Mouse (Mus musculus): ENCODE measurements around the gene Mfsd4a.
A peak's percentile ranks its signal among the peaks of the same experiment; 100 is the strongest.

Mfsd4a gene

DNA sequence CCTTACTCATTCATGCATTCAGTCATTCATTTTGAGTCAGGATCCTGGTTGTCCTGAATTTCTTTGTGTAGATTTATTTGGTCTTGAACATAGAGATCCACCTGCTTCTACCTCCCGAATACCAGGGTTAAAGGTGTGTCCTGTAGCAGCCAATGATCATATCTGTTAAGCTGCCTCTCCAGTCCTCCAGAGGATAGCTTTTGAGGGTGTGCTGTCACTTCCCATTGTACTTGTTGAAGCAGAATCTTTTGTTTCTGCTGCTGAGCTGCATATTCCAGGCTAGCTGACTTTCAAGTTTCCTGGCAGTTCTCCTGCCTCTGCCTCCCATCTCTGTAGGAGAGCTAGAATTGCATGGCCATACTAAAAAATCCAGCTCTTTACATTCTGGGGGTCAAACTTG is 51.2 kb downstream of the Mfsd4a start:
- no peak for DNase-seq (ENCODE audit: low read depth, low spot score)

DNA sequence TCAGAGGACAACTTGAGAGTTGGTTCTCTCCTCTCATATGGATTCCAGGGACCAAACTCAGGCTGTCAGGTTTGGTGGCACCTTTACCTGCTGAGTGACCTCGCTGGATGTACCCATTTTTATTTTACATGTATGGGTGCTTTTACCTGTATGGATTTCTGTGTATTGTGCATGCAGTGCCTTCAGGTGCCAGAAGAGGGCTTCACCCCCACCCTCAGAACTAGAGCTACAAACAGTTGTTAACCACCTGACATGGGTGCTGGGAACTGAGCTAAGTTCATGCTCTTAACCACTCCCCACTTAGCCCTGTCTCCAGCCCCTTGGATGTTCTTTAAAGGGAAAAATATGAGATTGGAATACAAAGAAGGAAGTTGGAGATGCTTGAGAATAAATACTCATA is 53.1 kb downstream of the Mfsd4a start:
- peak; percentile 52 for DNase-seq (ENCODE audit: low read depth, low spot score)

DNA sequence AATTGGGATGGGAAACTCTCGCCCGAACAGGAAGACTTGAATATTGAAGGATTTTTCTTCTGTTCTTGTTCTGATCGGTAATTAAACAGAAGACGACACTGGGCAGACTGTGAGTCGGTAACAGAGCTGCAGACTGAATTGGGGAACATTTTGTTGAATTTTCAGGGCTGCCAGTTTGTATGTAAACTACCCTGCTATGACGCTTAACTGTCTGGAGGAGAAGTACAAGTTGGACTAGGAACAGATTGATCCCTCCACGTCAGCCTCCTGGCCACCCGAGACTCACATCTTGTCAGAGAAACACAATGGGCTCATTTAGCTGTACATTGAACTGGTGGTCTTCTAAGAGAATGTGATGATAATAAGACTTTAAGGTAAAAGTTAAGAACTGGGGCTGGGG is 55.0 kb downstream of the Mfsd4a start:
- no peak for DNase-seq (ENCODE audit: low read depth, low spot score)

DNA sequence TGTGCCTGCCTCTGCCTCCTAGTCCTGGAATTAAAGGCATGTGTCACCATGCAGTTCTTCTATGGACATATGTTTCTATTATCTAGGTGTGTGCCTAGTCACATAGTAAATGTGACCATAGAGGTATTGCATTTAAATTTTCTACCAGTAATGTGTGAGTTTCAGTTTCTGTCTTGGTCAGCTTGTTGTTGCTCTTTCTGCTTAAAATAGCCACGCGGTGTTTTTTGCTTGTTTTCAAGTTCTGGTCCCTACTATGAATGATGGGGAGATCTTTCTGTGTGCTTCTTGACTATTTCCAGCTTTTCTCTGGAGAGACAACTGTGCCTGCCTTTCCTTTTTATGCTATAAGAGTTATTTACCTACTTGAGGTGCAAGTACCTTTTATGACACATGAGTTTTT is 56.1 kb downstream of the Mfsd4a start:
- DNase-seq (ENCODE audit: low read depth, low spot score) = peak; percentile 54

DNA sequence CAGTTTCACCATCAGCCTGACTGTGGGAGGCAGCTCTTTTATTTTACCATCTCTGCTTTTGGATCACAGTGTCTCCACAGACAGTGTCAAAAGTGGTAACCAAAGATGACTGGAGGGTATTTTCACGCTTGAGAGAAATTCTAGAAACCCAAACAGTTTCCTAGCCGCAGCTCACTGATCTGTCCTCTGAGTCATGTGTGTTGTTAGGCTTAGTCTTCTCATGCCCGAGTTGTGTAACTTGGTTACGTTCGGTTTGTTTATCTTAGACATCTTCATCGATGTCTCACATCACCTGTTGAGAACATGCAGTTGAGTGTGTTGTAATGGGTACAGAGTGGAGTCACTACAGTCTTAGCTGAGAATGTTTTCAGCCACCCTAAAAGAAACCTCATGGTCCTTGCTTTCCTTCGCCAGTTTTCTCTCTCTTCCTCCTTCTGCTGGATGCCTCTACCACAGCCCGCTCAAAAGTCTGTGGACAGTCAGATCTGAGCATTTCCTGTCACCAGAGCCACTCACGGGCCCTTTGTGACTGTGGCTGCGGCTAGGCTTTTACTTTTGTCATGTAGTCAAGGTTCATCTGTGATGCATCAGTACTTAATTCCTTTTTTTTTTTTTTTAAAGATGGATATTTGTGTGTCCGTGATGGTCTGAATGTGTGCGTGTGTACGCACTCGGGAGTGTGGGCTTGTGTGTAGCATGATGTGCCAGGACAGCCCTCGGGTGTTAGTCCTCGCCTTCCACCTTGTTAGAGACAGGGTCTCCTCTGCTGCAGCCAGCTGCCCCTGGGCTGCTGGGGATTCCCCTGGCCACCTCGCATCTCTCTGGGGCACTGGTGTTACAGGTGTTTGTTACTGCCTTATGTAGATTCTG is 57.0 kb downstream of the Mfsd4a start:
- peak; percentile 88 for DNase-seq (ENCODE audit: low read depth, low spot score)

DNA sequence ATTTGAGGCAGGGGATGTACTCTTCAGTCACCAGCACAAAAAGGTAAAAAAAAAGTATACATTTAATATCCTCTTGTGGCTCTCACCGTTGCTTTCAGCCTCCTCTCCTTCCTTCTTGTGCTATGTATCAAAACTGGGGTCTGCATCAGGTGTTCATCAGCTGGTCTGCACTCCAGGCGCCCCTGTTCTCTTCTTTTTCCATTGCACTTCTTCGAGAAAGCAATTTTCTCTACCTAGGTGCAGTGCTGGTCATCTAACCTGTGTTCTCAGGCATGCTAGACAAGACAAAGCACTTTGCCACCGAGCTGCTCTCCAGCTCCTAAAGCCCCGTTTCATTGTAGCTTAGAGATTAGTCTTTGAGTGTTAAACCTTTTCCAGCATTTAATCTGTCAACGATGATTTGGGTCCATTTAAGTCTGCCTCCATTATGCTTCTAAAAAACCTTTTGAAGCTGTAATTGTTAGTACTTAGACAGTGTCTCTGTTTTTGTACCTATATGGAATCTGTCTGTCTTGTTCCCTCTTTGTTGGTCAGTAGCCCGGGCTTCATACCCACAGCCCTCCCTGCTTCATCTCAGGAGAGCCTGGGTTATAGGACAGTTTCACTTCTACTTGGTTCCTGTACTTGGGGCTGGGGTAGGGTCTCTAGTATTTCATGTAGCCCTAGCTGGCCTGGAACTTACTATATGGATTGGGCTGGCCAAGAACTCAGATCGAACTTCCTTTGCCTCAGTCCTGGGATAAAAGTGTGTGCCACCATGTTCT is 58.8 kb downstream of the Mfsd4a start:
- no peak for DNase-seq (ENCODE audit: low read depth, low spot score)

DNA sequence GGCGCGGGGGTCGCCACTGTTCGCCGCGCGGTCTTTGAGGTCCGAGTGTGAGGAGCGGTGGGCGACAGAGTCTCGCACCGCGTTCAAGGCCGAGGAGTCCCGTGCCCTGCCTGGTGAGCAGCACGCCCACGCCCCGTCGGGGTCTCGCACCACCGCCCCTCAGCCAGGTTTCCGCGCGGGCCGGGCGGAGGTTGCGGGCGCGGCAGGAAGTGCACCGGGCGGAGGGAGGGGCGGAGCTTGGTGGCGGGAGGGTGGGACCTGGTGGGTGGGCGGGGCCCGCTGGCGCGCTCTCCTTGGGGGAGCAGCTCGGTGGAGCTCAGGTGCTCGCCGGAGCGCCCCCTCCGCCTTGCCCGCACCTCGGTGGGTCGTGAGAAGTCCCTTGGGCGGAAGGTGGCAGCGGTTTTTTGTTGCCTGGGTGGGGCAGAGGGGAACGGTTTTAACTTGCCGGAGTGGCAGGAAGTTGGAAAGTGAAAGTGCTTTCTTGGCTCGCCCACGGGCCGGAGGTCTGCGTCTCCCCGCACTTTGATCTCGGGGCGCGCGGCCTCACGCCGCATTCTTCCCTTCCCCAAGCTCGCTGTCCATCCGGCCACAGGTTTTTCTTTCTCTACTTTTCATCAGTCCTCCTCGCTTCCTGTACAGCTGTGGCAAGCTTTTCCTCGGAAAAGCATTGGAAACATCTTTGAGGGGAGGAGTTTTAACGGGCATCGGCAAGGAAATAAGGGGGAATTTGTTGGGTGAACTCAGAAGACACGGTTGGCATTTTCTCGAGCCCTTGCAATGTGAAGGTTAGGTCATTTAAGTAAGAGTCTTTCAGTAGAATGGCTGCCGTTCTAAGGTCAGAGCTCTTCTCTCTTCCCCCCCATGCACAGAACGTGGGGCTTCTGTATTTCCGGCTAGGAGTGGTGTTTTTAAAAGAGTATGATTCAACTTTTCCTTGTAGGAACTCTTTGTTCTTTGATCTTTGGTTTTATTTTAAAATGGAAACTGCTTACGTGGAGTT is 59.7 kb downstream of the Mfsd4a start:
- peak; percentile 97 for DNase-seq (ENCODE audit: low read depth, low spot score)

DNA sequence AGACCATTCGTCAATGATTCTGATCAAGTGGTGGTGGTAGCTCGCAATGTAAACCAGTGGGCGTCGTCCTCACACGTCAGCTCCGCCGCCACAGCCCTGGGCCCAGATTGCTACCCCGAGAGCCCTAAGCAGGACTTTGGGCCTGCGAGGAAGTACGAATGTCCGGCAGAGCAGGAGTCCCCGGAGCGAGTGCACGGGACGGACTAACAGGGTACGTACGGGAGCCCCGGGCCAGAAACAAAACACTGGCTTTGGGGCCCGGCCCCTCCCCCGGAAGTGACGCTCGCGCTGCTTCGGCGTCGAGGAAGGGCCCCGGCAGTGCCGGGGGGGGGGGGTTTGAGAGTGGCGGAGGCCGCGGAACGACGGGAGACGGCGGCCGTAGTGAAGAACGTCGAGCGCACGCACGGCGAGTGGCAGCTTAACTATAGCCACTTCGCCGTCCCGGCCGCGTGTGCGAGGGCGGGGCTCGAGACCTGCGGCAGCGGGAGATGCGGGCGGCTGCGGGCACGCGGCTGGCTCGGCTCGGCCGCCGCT is 60.5 kb downstream of the Mfsd4a start, which contains the start of gene Elk4:
Gene Elk4, plus strand, starts transcription at position 326 of the 534 bp plus-strand sequence.
- peak; percentile 95 for DNase-seq (ENCODE audit: low read depth, low spot score)

DNA sequence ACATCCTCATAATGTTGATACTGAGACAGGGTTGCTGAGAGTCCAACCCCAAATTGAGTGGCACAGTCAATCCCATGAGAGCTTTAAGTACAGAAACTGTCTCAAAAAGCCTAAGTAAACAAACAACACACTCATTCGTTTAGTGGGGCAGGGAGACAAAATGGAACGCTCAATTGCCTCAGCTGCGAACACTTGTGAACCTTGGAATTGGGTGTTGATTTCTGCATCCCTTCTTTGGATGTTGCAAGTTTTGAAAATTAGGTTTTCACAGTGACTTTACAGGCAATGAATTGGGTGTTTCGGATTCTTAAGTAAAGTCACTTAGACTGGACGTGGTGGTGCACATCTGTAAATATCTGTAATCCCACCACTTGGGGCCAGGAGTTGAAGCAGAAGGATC is 61.1 kb downstream of the Mfsd4a start:
- DNase-seq (ENCODE audit: low read depth, low spot score) = no peak

DNA sequence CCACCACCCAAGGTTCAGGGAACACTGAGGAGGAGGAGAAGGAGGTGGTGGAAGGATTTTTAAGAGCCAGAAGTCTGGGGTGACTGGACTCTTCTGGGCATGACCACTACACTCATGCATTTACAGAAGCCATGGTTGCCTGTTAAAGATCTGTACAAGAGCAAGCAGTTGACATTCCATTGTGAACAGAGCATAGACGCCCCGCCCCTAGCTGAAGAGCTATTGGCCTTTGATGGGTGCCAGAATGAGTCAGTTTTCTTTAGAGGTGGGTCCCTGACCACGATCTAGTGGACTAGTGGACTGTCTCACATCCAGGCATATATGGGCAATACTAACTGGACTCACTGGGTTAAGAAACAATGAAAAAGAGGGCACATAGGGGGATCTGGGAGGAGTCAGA is 61.8 kb downstream of the Mfsd4a start:
- no peak for DNase-seq (ENCODE audit: low read depth, low spot score)

DNA sequence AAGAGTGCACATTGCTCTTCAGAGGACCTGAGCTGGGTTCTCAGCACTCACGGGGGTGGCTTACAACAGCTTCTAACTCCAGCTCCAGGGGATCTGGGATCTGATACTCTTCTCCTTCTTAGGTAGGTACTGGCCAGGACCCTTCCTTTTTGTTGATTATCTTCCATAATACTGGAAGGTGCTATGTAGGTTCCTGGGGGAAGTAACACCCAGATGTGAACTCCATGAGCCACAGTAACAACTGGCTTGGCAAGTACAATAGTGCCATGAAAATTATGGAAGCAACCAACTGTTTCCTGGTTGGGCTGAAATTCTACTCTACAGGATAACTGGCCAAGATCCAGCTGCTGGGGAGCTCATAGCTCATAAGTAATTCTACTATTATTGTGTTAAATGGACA is 62.4 kb downstream of the Mfsd4a start:
- DNase-seq (ENCODE audit: low read depth, low spot score) = no peak

DNA sequence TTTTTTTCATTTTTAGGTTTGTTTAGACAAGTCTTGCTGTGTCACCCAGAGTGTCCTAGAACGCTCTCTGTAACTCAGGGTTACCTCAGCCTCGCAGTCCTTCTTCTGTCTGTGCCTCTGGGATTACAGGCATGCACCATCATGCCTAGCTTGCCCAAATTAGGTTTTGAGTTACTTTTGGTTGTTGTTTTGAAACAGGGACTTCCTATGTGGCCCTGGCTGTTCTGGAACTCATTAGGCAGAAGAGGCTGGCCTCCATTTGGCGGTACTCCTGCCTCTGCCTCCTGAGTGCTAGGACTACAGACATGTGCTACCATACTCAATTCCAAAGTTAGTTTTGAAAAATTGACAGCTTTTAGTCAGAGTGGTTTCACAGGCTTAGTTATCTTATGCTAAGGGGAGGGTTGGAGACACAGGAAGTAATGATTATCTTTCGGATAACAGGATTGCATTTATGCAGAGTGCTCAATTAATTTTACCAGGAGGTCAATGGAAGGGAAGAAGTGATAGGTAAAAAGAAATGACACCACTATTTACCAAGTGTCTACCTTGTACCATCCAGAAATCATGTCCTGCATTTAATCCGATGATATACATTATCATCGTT is 63.2 kb downstream of the Mfsd4a start:
- peak; percentile 23 for DNase-seq (ENCODE audit: low read depth, low spot score)

DNA sequence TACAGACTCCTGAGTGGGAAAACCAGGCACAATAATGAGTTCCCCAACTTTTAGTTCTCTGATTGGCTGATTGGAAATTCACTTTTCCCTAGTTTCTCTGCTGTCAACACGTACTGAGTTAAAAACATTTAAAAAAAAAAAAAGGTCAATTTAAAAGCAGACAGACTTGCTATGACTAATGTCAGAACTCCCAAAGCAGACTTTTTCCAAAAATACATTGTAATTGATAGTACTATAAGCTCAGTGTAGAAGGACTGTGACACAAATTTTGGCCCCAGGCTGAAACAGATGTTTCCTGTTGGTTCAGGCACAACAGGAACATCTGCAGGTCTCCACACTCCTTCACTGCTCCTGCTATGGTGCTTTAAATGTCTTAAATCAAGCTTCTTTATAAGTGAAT is 64.0 kb downstream of the Mfsd4a start:
- no peak for DNase-seq (ENCODE audit: low read depth, low spot score)

DNA sequence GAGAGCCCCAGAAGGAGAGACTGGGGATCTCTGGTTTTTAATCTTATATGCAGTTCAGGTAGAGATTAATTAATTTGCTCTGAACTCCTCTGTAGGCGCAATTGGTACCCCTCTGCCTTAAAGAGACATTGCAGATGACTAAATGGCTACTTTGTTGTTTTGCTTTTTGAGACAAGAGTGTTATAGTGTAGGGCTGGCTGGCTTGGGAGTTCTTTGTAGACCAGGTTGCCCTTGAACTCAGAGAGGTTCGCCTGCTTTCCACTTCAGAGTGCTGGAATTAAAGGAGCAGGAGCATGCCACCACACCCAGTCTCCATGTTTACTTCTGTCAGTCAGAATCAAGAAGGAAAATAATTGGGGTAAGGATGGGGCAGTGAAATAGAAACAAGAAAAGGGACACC is 64.8 kb downstream of the Mfsd4a start:
- no peak for DNase-seq (ENCODE audit: low read depth, low spot score)

DNA sequence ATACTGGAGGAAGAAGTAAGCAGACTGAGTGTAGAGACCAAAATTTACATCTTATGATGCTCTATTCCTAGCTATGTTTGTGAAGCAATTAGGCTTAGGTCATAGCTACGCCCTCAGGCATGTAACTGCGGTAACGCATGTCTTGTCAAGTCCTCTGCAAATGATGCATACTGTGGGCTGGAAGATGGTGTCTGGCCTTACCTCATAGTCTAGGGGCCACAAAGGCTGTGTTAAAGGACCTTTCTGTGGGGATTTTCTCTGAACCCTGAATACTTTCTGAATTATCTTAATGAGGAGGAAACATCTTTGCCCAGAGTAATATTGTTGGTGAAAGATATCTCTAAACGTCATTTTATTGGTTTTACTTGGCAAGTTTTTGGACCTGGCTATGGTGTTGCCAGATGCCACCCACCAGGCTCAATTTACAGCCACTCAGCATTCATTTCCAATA is 66.0 kb downstream of the Mfsd4a start:
- DNase-seq (ENCODE audit: low read depth, low spot score) = no peak

DNA sequence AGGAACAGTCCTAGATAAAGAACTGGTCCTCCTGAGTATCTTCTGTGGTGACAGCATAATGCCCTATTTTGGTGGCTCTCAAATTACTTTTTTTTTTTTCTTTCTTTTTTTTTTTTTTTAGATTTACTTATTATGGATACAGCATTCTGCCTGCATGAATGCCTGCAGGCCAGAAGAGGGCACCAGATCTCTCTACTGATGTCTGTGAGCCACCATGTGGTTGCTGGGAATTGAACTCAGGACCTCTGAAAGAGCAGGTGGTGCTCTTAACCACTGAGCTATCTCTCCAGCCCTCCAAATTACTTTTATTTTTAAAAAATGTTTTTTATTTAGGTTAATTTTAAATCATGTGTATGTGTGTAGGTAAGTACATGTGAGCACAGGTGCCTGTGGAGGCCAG is 67.4 kb downstream of the Mfsd4a start:
- peak; percentile 56 for DNase-seq (ENCODE audit: low read depth, low spot score)

DNA sequence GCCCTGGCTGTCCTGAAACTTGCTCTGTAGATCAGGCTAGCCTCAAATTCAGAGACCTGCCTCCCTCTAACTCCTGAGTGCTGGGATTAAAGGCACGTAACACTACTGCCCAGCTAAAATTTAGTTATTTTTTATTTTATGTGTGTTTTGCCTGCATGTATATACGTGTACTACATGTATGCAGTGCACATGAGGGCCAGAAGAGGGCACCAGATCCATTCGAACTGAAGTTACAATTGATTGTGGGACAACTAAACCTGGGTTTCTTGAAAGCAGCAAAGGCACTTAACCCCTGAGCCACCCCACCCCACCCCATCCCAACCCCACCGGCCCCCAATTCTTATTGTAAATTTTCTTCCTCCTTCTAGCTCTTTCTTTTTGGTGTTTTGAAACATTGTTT is 72.8 kb downstream of the Mfsd4a start:
- peak; percentile 70 for DNase-seq (ENCODE audit: low read depth, low spot score)

DNA sequence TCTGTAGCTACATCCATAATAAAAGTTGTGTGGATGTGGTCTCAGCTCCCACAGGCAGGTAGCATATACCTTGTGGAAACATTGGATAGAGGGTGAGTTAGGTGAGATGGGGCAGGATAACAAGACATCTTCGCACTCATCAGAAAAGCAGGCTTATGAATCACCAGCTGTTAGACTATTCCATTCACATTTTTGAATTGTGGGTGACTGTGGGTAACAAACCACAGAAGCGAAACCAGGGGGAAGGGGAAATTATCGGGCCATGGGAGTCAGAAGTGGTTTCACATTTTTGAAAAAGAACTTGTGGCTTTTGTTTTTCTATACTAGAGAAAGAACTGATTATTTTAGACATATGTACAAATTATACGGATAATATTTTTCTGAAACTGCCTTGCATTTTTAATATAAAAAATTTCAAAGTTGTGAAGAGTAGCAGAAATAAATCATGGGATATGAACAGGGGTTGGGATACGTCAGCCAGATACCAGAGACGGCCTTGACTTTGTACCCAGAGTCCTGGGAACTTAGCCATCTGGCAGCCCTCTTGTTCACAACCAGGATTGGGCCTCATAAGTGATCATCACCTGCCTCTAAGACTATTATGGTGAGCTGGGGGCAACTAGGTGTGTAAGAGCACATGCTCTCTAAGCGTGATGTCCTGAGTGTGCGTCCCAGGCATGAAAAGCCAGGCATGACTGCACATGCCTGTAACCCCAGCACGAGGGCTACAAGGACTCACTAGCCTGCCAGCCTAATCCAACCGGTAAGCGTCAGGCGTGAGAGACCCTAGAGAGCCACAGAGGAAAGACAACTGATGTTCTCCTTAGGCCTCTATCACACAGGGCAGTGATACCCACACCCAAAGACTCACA is 74.5 kb downstream of the Mfsd4a start:
- no peak for DNase-seq (ENCODE audit: low read depth, low spot score)

DNA sequence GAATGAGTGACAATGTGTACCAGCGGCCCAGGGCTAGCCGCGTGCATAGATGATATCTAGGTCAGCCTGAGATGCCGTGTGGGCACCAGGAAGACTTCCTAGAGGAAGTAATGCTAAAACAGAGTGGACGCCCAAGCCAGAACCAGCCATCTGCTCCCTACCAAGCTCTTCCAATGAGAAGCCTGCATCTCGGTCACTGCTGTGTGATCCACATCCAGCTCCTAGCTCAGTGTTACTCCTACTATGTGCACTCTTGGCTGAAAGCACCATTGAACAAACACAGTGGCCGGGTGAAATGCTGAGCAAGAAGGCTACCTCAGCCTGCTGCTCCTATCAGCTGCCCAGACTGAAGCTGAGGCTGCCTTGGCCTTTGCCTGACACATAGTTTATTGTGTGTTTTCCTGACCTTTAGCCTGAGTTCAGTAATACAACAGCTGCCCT is 75.3 kb downstream of the Mfsd4a start:
- DNase-seq (ENCODE audit: low read depth, low spot score) = no peak
